Mouse (Mus musculus): Measurements from ENCODE around the gene Dleu7. TPM values are rescaled to one million over a fixed set of nuclear protein-coding genes. Genes with fewer than 3 reads are reported as not detected.

The Dleu7 gene
- polyA plus RNA-seq (2017; shearing (Covaris generic)): 0.44 TPM

GRCm38 (mm10) chr14:62292488-62293339 lies at the start of gene Dleu7, which contains the start of gene Rnaseh2b:
TSS of gene Dleu7 (minus strand) at chr14:62293047.
TSS of gene Rnaseh2b (plus strand) at chr14:62292589.

Other genes with a start within 250 kb of the Dleu7 start
- 18.0 TPM for gene Rnaseh2b, start 458 bp downstream of the Dleu7 start, polyA plus RNA-seq (2017; shearing (Covaris generic))
- not detected for gene Gucy1b2, start 163.2 kb upstream of the Dleu7 start, polyA plus RNA-seq (2017; shearing (Covaris generic))